Mouse (Mus musculus) liver, adult 2 months (tissue): ENCODE results near the gene Prodh2.

Experiments
- CTCF ChIP-seq: fragments of 200-500 bp; IDR thresholded peaks from 2 replicates; pipeline ENCODE4 v1.5.1; 2011; ENCODE audit warnings: low read depth, low read length, control low read depth
- POLR2A ChIP-seq: fragments of 200-500 bp; IDR thresholded peaks from 2 replicates; pipeline ENCODE4 v1.6.1; 2011; ENCODE audit warnings: low read length, control low read depth; ENCODE audit not compliant: insufficient read depth; ENCODE audit errors: extremely low read depth

DNA sequence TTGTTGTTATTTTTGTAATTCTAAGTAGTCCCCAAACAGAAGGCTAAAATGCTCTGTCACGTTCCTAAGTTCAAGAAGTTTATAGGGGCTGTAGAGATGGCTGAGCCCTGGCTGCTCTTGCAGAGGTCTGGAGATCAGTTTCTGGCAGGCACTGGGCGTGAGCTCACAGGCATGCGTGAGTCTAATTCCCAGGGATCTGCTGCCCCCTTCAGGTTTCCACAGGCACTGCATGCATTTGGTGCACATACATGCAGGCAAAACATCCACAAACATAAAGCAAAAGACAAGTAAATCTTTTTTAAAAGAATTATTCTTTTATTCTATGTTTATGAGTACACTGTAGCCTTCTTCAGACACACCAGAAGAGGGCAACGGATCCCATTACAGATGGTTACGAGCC lies 21.0 kb upstream of the Prodh2 start:
- TF ChIP-seq CTCF (peak; percentile 81), POLR2A (no peak)
